Mouse (Mus musculus) bone marrow, adult 2 months (tissue): ENCODE results near the gene Pex5l. TPM values are rescaled to one million over a fixed set of nuclear protein-coding genes. Genes with fewer than 3 reads are reported as not detected.

ENCODE experiments used
- H3K27ac ChIP-seq: fragments of 200-500 bp; 2 replicates; pipeline ENCODE4 v1.5.1; 2012; ENCODE audit warnings: low read depth, mild to moderate bottlenecking, control low read depth, inconsistent platforms, low read length; ENCODE audit not compliant: control insufficient read depth, poor library complexity, insufficient read depth
- H3K4me1 ChIP-seq: fragments of 200-500 bp; 2 replicates; pipeline ENCODE4 v1.6.1; 2011; ENCODE audit warnings: low read length; ENCODE audit not compliant: control insufficient read depth, insufficient read depth
- H3K4me3 ChIP-seq: fragments of 200-500 bp; replicated peaks from 2 replicates; pipeline ENCODE3; 2011; ENCODE audit warnings: mild to moderate bottlenecking, low read depth, low read length, control low read depth; ENCODE audit not compliant: control insufficient read depth
- CTCF ChIP-seq: fragments of 200-500 bp; IDR thresholded peaks from 2 replicates; pipeline ENCODE4 v1.5.1; 2011; ENCODE audit warnings: low read length, control low read depth; ENCODE audit not compliant: control insufficient read depth, insufficient read depth
- POLR2A ChIP-seq: fragments of 200-500 bp; IDR thresholded peaks from 2 replicates; pipeline ENCODE4 v1.6.1; 2011; ENCODE audit warnings: low read depth, mild to moderate bottlenecking, control low read depth, low read length, borderline replicate concordance; ENCODE audit not compliant: control insufficient read depth
- WGBS: fragments of 180-500 bp; shearing (Covaris S2); methylation state at CpG from one replicate; pipeline ENCODE4 v1.1.7; 2018; 5-methylcytosine and 5-hydroxymethylcytosine counted together
- polyA plus RNA-seq: library from polyadenylated mRNA; stranded (reverse); fragments of >200 nt; gene quantifications from 2 replicates; pipeline ENCODE4 v1.2.4, GENCODE M21; 2011; ENCODE audit warnings: low replicate concordance; ENCODE audit not compliant: missing spikeins, insufficient read depth, insufficient read length

The Pex5l gene
- not detected in 2 replicates for polyA plus RNA-seq

- no peak for TF ChIP-seq CTCF
- no peak for TF ChIP-seq POLR2A
- no peak within 1 kb of the TSS; the same call in 1 of the 2 replicates for H3K27ac ChIP-seq
- WGBS, result 3% methylated on average over 88 of the region's 88 CpGs
- no peak within 1 kb of the TSS for H3K4me3 ChIP-seq
- no peaks in the 10 kb centered on the region for H3K4me1 ChIP-seq
Observed at GRCm38 (mm10) chr3:33142901-33143461, at the start of gene Pex5l. Gene Pex5l, minus strand, starts transcription at chr3:33143247.

DNA sequence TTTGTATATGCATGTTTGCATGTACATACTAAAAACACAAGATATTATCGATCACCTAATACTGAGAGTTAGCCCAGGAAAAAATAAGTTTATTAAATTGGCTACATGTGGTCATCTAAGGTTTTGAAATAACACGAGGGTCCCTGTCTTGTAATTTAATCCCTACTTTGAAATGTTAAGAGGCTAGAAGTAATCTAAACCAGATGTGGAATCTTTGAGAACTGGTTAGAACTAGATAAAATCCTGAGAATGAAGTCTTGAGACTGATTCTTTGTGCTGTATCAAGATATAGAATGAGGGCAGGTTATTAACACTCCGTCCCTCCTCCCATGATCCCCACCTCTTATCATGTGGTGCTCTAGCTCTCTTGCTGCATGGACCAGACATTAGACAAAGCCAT lies 22.1 kb upstream of the Pex5l start:
- TF ChIP-seq CTCF, result no peak
- no peak for TF ChIP-seq POLR2A
- Histone ChIP-seq H3K4me3 (no peak overlapping the region), H3K4me1 (no peaks in the 10 kb centered on the region), H3K27ac (no peak overlapping the region)
- 82% methylated on average over 3 of the region's 3 CpGs for WGBS

DNA sequence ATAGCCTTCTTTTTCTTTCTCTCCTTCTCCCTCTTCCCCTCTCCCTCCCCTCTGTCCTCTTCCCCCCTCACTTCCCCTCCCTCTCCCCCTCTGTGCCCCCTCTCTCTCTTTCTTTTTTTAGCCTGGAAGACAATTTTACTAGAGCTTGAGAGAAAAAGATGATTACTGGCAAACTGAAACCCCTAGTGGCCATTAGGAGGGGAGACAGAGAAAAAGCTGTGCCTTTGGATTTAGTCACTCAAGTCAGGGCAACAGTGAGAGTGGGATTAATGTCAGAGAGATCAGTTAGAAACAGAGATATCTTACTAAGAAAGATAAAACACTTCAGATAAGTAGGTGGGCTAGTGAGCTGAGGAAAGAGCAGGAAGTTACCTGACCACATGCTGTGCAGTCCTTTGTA lies 20.8 kb upstream of the Pex5l start:
- no peak overlapping the region for H3K27ac ChIP-seq
- H3K4me3 ChIP-seq, result no peak overlapping the region
- TF ChIP-seq CTCF, result no peak
- no peak for TF ChIP-seq POLR2A
- H3K4me1 ChIP-seq, result no peaks in the 10 kb centered on the region

- WGBS, result 75% methylated on average over 7 of the region's 7 CpGs
- H3K4me1 ChIP-seq, result no peaks in the 10 kb centered on the region
- no peak overlapping the region for H3K4me3 ChIP-seq
- H3K27ac ChIP-seq, result no peak overlapping the region
- TF ChIP-seq POLR2A (no peak), CTCF (no peak)
Observed at GRCm38 (mm10) chr3:33143592-33143991, 545 bp upstream of the Pex5l start.

- Histone ChIP-seq H3K4me3 (no peak overlapping the region), H3K27ac (no peak overlapping the region), H3K4me1 (no peaks in the 10 kb centered on the region)
- TF ChIP-seq CTCF (no peak), POLR2A (no peak)
- WGBS, result 3% methylated on average over 17 of the region's 17 CpGs
Observed at GRCm38 (mm10) chr3:33142398-33142797, 649 bp downstream of the Pex5l start.

DNA sequence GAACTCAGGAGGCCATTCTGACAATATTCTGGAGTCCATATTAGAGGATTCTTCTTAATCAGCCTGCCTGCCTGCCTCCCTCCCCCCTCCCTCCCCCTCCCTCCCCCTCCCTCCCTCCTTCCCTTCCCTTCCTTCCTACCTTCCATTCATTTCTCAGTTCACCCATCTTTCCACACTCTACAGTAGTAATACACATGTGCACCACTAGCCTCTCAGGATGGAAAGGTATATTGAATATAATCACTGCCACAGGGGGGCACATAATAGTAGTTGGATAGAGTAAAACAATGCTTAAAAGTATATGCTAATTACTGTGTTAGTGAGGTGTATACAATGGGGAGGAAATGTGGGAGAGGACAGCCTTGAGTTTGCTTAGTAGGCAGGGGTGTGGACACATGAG lies 13.1 kb downstream of the Pex5l start:
- Histone ChIP-seq H3K4me1 (no peaks in the 10 kb centered on the region), H3K27ac (no peak overlapping the region), H3K4me3 (no peak overlapping the region)
- no peak for TF ChIP-seq CTCF
- TF ChIP-seq POLR2A, result no peak

GRCm38 (mm10) chr3:33124796-33125195 lies 18.3 kb downstream of the Pex5l start:
- no peaks in the 10 kb centered on the region for H3K4me1 ChIP-seq
- 80% methylated on average over 5 of the region's 5 CpGs for WGBS
- H3K27ac ChIP-seq, result no peak overlapping the region
- no peak overlapping the region for H3K4me3 ChIP-seq
- no peak for TF ChIP-seq CTCF

DNA sequence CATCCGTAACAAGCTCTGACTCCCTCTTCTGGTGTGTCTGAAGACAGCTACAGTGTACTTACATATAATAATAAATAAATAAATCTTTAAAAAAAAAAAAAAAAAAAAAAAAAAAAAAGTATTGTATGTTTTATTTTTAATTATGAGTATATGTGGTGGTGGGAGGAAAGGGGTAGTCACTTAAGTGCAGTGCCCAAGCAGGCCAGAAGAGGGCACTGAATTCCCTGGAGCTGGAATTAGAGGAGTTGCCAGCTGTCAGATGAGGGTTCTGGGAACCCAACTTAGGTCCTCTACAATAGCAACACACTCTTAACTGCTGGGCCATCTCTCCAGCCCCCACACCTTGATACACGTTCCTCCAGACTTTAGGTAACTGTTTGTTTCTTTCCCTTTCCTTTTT lies 37.3 kb downstream of the Pex5l start:
- TF ChIP-seq CTCF, result no peak
- no peak for TF ChIP-seq POLR2A
- no peaks in the 10 kb centered on the region for H3K4me1 ChIP-seq
- H3K4me3 ChIP-seq, result no peak overlapping the region
- no peak overlapping the region for H3K27ac ChIP-seq
- 62% methylated on average over 2 of the region's 2 CpGs for WGBS

DNA sequence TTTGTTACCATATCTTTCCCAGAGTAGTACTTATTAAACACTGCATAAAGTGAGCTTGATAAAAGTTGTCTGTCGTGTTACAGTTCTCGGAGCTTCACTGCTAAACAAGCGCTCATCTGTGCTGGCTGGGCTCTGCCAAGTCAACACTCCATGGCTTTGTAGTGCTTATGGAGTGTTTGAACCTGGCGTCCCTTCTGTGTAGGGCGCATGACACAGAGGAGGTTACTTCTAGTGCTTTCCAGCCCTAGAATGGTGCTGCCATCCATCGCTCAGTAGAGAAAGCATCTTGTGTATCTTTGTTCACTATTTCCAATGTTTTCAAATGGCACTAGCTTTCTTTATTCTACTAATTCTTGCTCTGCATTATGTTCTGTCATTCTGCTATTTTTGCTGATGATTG lies 39.5 kb downstream of the Pex5l start:
- Histone ChIP-seq H3K27ac (no peak overlapping the region), H3K4me1 (no peaks in the 10 kb centered on the region), H3K4me3 (no peak overlapping the region)
- WGBS, result 87% methylated on average over 6 of the region's 6 CpGs
- TF ChIP-seq POLR2A (no peak), CTCF (no peak)
